Mouse (Mus musculus): Measurements from ENCODE around the gene Kctd4. TPM values are rescaled to one million over a fixed set of nuclear protein-coding genes. Genes with fewer than 3 reads are reported as not detected.

Kctd4 gene
- polyA plus RNA-seq, 1 experiment: 0.06 TPM

DNA sequence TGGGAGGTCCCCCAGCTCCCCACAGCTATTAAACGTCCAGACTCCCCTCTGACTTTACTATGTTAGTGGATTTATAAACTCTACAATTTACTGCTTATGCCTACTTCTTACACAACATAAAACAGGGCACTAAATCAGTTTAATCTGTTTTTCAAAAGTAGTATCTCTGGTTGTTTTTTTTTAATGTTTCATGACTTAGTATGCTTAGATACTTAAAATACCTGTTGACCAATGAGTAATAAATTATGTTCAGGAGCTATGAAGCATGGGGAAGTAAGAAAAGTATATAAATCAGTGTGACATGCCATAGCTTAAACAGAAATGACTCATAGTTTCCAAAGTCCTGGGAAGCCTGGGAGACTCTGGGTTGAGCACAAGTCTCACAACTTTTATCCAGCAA is 17.1 kb upstream of the Kctd4 start:
- H3K27me3 ChIP-seq (ENCODE audit: control insufficient read depth, insufficient read depth, low read length): no peaks in the 10 kb centered on the region
- TF ChIP-seq POLR2A (IDR thresholded peaks at IDR 0.05; ENCODE audit: control insufficient read depth, low read depth, low read length) (no peak), CTCF (IDR thresholded peaks at IDR 0.05; ENCODE audit: control insufficient read depth, insufficient read depth, insufficient replicate concordance, low read depth, low read length) (no peak)
- H3K27ac ChIP-seq (ENCODE audit: control insufficient read depth, insufficient read depth, low read depth, low read length): no peak overlapping the region
- H3K4me1 ChIP-seq (ENCODE audit: control insufficient read depth, insufficient read depth, low read length): no peaks in the 10 kb centered on the region
- H3K36me3 ChIP-seq (ENCODE audit: control insufficient read depth, insufficient read depth, low read length): no peaks in the 10 kb centered on the region
- H3K4me3 ChIP-seq (ENCODE audit: control insufficient read depth, low read depth, low read length): no peak overlapping the region

DNA sequence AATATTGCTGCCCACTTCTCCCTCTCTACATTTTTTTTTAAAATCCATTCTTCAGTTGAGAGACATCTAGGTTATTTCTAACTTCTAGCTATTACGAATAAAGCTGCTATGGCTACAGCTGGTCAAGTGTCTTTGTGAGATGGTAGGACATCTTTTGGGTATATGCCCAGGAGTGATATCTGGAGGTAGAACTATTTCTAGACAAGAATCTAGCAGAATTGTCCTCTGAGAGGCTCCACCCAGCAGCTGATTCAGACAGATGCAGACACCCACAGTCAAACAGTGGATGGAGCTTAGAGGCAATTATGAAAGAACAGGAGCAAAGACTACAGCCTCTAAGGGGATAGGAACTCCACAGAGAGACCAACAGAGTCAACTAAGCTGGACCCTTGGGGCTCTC is 13.3 kb upstream of the Kctd4 start:
- no peak overlapping the region for H3K27ac ChIP-seq (ENCODE audit: control insufficient read depth, insufficient read depth, low read depth, low read length)
- no peaks in the 10 kb centered on the region for H3K4me1 ChIP-seq (ENCODE audit: control insufficient read depth, insufficient read depth, low read length)
- no peaks in the 10 kb centered on the region for H3K27me3 ChIP-seq (ENCODE audit: control insufficient read depth, insufficient read depth, low read length)
- no peak overlapping the region for H3K4me3 ChIP-seq (ENCODE audit: control insufficient read depth, low read depth, low read length)
- no peak for TF ChIP-seq CTCF (IDR thresholded peaks at IDR 0.05; ENCODE audit: control insufficient read depth, insufficient read depth, insufficient replicate concordance, low read depth, low read length)
- no peak for TF ChIP-seq POLR2A (IDR thresholded peaks at IDR 0.05; ENCODE audit: control insufficient read depth, low read depth, low read length)
- H3K36me3 ChIP-seq (ENCODE audit: control insufficient read depth, insufficient read depth, low read length): no peaks in the 10 kb centered on the region

DNA sequence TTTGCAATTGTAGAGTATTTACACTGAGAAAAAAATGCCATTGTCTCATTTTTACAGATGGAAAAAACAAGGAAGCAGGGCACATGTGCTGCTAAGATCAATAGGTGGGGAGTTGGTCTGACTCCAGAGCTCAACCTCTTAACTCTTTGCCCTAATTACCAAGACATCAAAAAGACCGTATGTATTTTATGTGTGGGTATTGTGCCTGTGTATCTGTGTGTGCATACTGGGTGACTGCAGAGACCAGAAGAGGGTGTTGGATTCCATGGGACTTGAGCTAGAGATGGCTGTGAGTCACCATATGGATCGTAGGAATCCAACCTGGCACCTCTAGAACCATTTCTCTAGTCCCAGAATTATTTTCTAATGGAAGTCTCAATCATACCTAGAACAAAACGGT is 12.4 kb upstream of the Kctd4 start:
- no peak overlapping the region for H3K27ac ChIP-seq (ENCODE audit: control insufficient read depth, insufficient read depth, low read depth, low read length)
- no peaks in the 10 kb centered on the region for H3K4me1 ChIP-seq (ENCODE audit: control insufficient read depth, insufficient read depth, low read length)
- no peaks in the 10 kb centered on the region for H3K27me3 ChIP-seq (ENCODE audit: control insufficient read depth, insufficient read depth, low read length)
- TF ChIP-seq POLR2A (IDR thresholded peaks at IDR 0.05; ENCODE audit: control insufficient read depth, low read depth, low read length) (no peak), CTCF (IDR thresholded peaks at IDR 0.05; ENCODE audit: control insufficient read depth, insufficient read depth, insufficient replicate concordance, low read depth, low read length) (no peak)
- no peak overlapping the region for H3K4me3 ChIP-seq (ENCODE audit: control insufficient read depth, low read depth, low read length)
- H3K36me3 ChIP-seq (ENCODE audit: control insufficient read depth, insufficient read depth, low read length): no peaks in the 10 kb centered on the region

DNA sequence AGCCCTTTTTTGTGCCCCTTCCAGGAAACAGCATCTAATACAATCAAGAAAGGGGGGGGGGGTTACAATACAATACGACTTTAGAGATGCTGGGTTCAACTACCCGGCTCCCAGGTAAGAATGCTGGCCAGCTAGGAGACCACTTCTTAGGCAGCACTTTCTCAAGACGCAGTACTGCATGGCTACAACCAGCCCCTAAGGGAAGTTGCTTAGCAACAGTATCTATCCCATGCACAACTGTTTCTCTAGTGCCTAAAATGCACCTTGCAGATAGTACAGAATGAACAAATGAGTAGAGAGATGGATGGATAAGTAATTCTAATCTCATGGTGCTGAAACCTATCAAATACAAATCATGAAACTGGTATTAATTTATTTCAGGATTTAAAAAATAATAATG is 7.1 kb upstream of the Kctd4 start:
- Histone ChIP-seq H3K4me1 (ENCODE audit: control insufficient read depth, insufficient read depth, low read length) (no peaks in the 10 kb centered on the region), H3K27ac (ENCODE audit: control insufficient read depth, insufficient read depth, low read depth, low read length) (no peak overlapping the region), H3K27me3 (ENCODE audit: control insufficient read depth, insufficient read depth, low read length) (no peaks in the 10 kb centered on the region), H3K4me3 (ENCODE audit: control insufficient read depth, low read depth, low read length) (no peak overlapping the region), H3K36me3 (ENCODE audit: control insufficient read depth, insufficient read depth, low read length) (no peaks in the 10 kb centered on the region)
- TF ChIP-seq CTCF (IDR thresholded peaks at IDR 0.05; ENCODE audit: control insufficient read depth, insufficient read depth, insufficient replicate concordance, low read depth, low read length) (no peak), POLR2A (IDR thresholded peaks at IDR 0.05; ENCODE audit: control insufficient read depth, low read depth, low read length) (no peak)

DNA sequence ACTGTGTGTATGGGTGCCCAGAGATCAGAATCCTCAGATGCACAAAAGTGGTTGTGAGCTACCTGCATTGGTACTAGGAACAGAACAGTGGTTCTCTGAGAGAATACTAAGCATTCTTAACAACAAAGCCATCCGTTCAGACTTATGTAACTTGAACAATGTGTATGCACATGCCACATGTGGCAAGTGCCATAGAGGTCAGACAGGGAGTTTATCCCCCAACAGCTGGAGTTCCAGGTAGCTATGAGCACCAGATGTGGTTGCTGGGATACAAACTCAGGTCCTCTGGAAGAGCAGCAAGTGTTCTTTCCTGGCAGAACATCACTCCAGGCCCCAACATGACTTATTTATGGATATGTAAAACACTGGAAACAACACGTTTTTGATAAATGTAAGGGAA is 1.8 kb upstream of the Kctd4 start:
- Histone ChIP-seq H3K27ac (ENCODE audit: control insufficient read depth, insufficient read depth, low read depth, low read length) (no peak overlapping the region), H3K4me3 (ENCODE audit: control insufficient read depth, low read depth, low read length) (no peak overlapping the region), H3K4me1 (ENCODE audit: control insufficient read depth, insufficient read depth, low read length) (no peaks in the 10 kb centered on the region), H3K27me3 (ENCODE audit: control insufficient read depth, insufficient read depth, low read length) (no peaks in the 10 kb centered on the region), H3K36me3 (ENCODE audit: control insufficient read depth, insufficient read depth, low read length) (no peaks in the 10 kb centered on the region)
- TF ChIP-seq POLR2A (IDR thresholded peaks at IDR 0.05; ENCODE audit: control insufficient read depth, low read depth, low read length): no peak
- no peak for TF ChIP-seq CTCF (IDR thresholded peaks at IDR 0.05; ENCODE audit: control insufficient read depth, insufficient read depth, insufficient replicate concordance, low read depth, low read length)

DNA sequence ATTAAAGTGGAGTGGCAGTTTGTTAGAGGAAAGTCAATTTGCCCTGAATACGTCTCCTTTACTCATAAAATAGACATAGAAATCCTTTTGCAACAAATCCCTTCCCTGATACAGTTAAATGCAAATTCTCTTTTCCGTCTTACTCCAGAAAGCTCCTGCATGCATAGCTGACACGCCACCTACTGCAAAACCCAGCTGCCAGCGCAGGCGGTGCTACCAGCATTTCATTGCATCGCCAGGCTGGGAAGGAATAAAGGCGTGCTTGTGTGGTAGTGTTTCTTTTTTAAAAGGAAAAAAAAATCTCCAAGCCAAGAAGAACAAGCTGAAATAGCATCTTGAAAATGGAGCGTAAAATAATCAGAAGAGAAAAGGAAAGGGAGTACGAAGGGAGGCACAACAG is 7.4 kb downstream of the Kctd4 start:
- TF ChIP-seq CTCF (IDR thresholded peaks at IDR 0.05; ENCODE audit: control insufficient read depth, insufficient read depth, insufficient replicate concordance, low read depth, low read length): no peak
- no peak for TF ChIP-seq POLR2A (IDR thresholded peaks at IDR 0.05; ENCODE audit: control insufficient read depth, low read depth, low read length)

DNA sequence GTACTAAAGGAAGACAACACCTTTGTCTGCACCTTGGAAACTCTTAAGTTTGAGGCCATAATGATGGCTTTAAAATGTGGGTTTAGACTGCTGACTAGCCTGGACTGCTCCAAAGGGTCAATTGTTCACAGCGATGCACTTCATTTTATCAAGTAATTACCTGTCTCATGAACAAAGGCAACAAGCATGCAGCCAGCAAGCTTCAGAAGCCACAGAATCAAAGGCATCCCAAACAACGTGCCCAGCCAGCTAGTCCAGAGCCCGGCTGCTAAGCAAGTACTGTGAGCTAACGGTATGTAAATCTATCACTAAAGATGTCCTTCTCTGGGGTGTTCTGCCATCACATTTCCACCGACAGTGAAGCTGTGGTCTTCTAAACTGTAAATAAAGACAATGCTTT is 8.4 kb downstream of the Kctd4 start:
- Histone ChIP-seq H3K4me1 (ENCODE audit: control insufficient read depth, insufficient read depth, low read length) (no peaks in the 10 kb centered on the region), H3K4me3 (ENCODE audit: control insufficient read depth, low read depth, low read length) (no peak overlapping the region), H3K27ac (ENCODE audit: control insufficient read depth, insufficient read depth, low read depth, low read length) (no peak overlapping the region), H3K27me3 (ENCODE audit: control insufficient read depth, insufficient read depth, low read length) (no peaks in the 10 kb centered on the region), H3K36me3 (ENCODE audit: control insufficient read depth, insufficient read depth, low read length) (no peaks in the 10 kb centered on the region)
- TF ChIP-seq CTCF (IDR thresholded peaks at IDR 0.05; ENCODE audit: control insufficient read depth, insufficient read depth, insufficient replicate concordance, low read depth, low read length): no peak
- TF ChIP-seq POLR2A (IDR thresholded peaks at IDR 0.05; ENCODE audit: control insufficient read depth, low read depth, low read length): no peak

More for the DNA sequence above, 7.4 kb downstream of the Kctd4 start:
- peak overlapping the region; percentile 41 for H3K4me3 ChIP-seq (ENCODE audit: control insufficient read depth, low read depth, low read length)
- no peaks in the 10 kb centered on the region for H3K27me3 ChIP-seq (ENCODE audit: control insufficient read depth, insufficient read depth, low read length)
- no peak overlapping the region for H3K27ac ChIP-seq (ENCODE audit: control insufficient read depth, insufficient read depth, low read depth, low read length)
- no peaks in the 10 kb centered on the region for H3K36me3 ChIP-seq (ENCODE audit: control insufficient read depth, insufficient read depth, low read length)
- no peaks in the 10 kb centered on the region for H3K4me1 ChIP-seq (ENCODE audit: control insufficient read depth, insufficient read depth, low read length)

DNA sequence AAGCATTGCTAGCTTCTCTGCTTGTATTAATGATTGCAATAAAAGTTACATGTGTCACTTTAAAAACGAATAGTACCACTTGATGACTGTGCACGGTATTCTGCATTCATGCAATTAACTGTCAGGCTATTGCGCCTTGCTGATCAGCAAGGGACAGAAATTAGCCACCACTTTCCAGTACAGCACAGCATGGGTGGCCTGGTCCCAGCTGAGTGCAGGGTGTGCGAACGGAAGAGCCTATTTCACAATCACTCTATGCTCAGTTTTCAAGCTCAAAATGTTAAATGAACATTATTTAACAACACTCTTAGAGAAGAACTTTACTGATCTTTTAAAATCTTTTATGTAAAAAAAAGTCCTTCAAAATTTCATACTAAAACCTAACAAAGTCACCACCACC is 9.2 kb downstream of the Kctd4 start:
- Histone ChIP-seq H3K36me3 (ENCODE audit: control insufficient read depth, insufficient read depth, low read length) (no peaks in the 10 kb centered on the region), H3K27ac (ENCODE audit: control insufficient read depth, insufficient read depth, low read depth, low read length) (no peak overlapping the region), H3K4me1 (ENCODE audit: control insufficient read depth, insufficient read depth, low read length) (no peaks in the 10 kb centered on the region), H3K27me3 (ENCODE audit: control insufficient read depth, insufficient read depth, low read length) (no peaks in the 10 kb centered on the region), H3K4me3 (ENCODE audit: control insufficient read depth, low read depth, low read length) (no peak overlapping the region)
- TF ChIP-seq POLR2A (IDR thresholded peaks at IDR 0.05; ENCODE audit: control insufficient read depth, low read depth, low read length) (no peak), CTCF (IDR thresholded peaks at IDR 0.05; ENCODE audit: control insufficient read depth, insufficient read depth, insufficient replicate concordance, low read depth, low read length) (no peak)
